Mouse (Mus musculus) large intestine, adult 2 months (tissue): Measurements from ENCODE around the gene Calcoco1. TPM values are rescaled to one million over a fixed set of nuclear protein-coding genes. Genes with fewer than 3 reads are reported as not detected.
"Not testable (repeated sequence)": the region's sequence is repeated elsewhere in the genome, so short reads cannot be mapped to it uniquely, and the experiment has no call there.

Source experiments
- DNase-seq: peaks from one replicate; pipeline ENCODE4 v3.0.0-alpha.2; 2012; ENCODE audit warnings: low read depth, low spot score
- WGBS: fragments of 180-500 bp; shearing (Covaris S2); methylation state at CpG from one replicate; pipeline ENCODE4 v1.1.7; 2018; 5-methylcytosine and 5-hydroxymethylcytosine counted together
- polyA plus RNA-seq: library from polyadenylated mRNA; depleted of rRNA; stranded (reverse); fragments of >200 nt; gene quantifications from 2 replicates; pipeline ENCODE4 v1.2.3, GENCODE M21; 2012

Gene Calcoco1
- polyA plus RNA-seq, 1 experiment, result 11.2 TPM

GRCm38 (mm10) chr15:102702972-102703371 is 19.0 kb downstream of the Calcoco1 start:
- no peak for DNase-seq
- WGBS, result 32% methylated on average over 3 of the region's 3 CpGs

- WGBS, result 2% methylated on average over 11 of the region's 11 CpGs
- DNase-seq, result no peak
Measured at GRCm38 (mm10) chr15:102698193-102698592, 23.8 kb downstream of the Calcoco1 start.

- DNase-seq, result no peak
- 44% methylated on average over 3 of the region's 3 CpGs for WGBS
Measured at GRCm38 (mm10) chr15:102696899-102697298, 25.1 kb downstream of the Calcoco1 start.

GRCm38 (mm10) chr15:102693600-102693999 is 28.4 kb downstream of the Calcoco1 start:
- WGBS, result 2% methylated on average over 11 of the region's 11 CpGs
- no peak for DNase-seq

- WGBS, result 2% methylated on average over 32 of the region's 32 CpGs
- no peak for DNase-seq
Measured at GRCm38 (mm10) chr15:102692991-102693411, 29.0 kb downstream of the Calcoco1 start.

GRCm38 (mm10) chr15:102692321-102692804 is 29.6 kb downstream of the Calcoco1 start:
- no peak for DNase-seq
- WGBS, result 8% methylated on average over 26 of the region's 26 CpGs

GRCm38 (mm10) chr15:102685791-102686190 is 36.2 kb downstream of the Calcoco1 start:
- DNase-seq, result no peak
- 41% methylated on average over 4 of the region's 4 CpGs for WGBS

- WGBS, result 18% methylated on average over 1 of the region's 1 CpGs
- DNase-seq, result no peak
Measured at GRCm38 (mm10) chr15:102683670-102684069, 38.3 kb downstream of the Calcoco1 start.

GRCm38 (mm10) chr15:102676345-102676744 is 45.6 kb downstream of the Calcoco1 start:
- WGBS, result 96% methylated on average over 2 of the region's 2 CpGs

GRCm38 (mm10) chr15:102673548-102673947 is 48.4 kb downstream of the Calcoco1 start:
- DNase-seq, result no peak

More at GRCm38 (mm10) chr15:102676345-102676744, 45.6 kb downstream of the Calcoco1 start:
- no peak for DNase-seq

GRCm38 (mm10) chr15:102672215-102673071 is 49.5 kb downstream of the Calcoco1 start, which contains the start of gene Atp5g2:
TSS of gene Atp5g2 (minus strand) at chr15:102672352.
- WGBS, result 11% methylated on average over 37 of the region's 37 CpGs
- DNase-seq, result no peak

More at GRCm38 (mm10) chr15:102673548-102673947, 48.4 kb downstream of the Calcoco1 start:
- 25% methylated on average over 10 of the region's 10 CpGs for WGBS

GRCm38 (mm10) chr15:102671721-102672214 is 50.2 kb downstream of the Calcoco1 start:
- no peak for DNase-seq
- WGBS, result 2% methylated on average over 34 of the region's 34 CpGs

- DNase-seq, result peak; percentile 86
- WGBS, result under 1% methylated on average over 53 of the region's 53 CpGs
Measured at GRCm38 (mm10) chr15:102670767-102671575, 51.0 kb downstream of the Calcoco1 start.

GRCm38 (mm10) chr15:102670281-102670680 is 51.7 kb downstream of the Calcoco1 start:
- DNase-seq, result no peak
- WGBS, result 2% methylated on average over 6 of the region's 6 CpGs

- DNase-seq, result no peak
- WGBS, result 51% methylated on average over 8 of the region's 8 CpGs
Measured at GRCm38 (mm10) chr15:102669571-102669970, 52.4 kb downstream of the Calcoco1 start.

GRCm38 (mm10) chr15:102665494-102665893 is 56.5 kb downstream of the Calcoco1 start:
- WGBS, result 23% methylated on average over 4 of the region's 4 CpGs
- no peak for DNase-seq

GRCm38 (mm10) chr15:102663825-102664224 is 58.2 kb downstream of the Calcoco1 start:
- WGBS, result 75% methylated on average over 8 of the region's 8 CpGs
- DNase-seq, result no peak

GRCm38 (mm10) chr15:102662601-102663000 is 59.4 kb downstream of the Calcoco1 start:
- 66% methylated on average over 2 of the region's 2 CpGs for WGBS
- not testable (repeated sequence) for DNase-seq

GRCm38 (mm10) chr15:102657926-102658381 is 64.0 kb downstream of the Calcoco1 start:
- DNase-seq, result no peak
- 9% methylated on average over 3 of the region's 3 CpGs for WGBS
